Mouse (Mus musculus) lung, embryonic 15.5 days (tissue): Measurements from ENCODE around the gene Casp9. TPM values are rescaled to one million over a fixed set of nuclear protein-coding genes. Genes with fewer than 3 reads are reported as not detected.
A peak's percentile ranks its signal among the peaks of the same experiment; 100 is the strongest.
"Not testable (repeated sequence)": the region's sequence is repeated elsewhere in the genome, so short reads cannot be mapped to it uniquely, and the experiment has no call there.

Experiments
- ATAC-seq: fragments of 200-750 bp; cut with Nextera tagmentation; 2 replicates; pipeline ENCODE4 v1.8.0; 2017; ENCODE audit warnings: moderate number of reproducible peaks, borderline replicate concordance; ENCODE audit not compliant: low FRiP score, low TSS enrichment; ENCODE audit errors: extremely low read depth
- H3K27ac ChIP-seq: fragments of 300-500 bp; sonication (generic); 2 replicates; pipeline ENCODE4 v1.5.1; 2015; ENCODE audit warnings: moderate library complexity, mild to moderate bottlenecking, inconsistent platforms
- H3K27me3 ChIP-seq: fragments of 300-500 bp; sonication (generic); 2 replicates; pipeline ENCODE4 v1.6.1; 2015; ENCODE audit warnings: inconsistent platforms
- H3K36me3 ChIP-seq: fragments of 300-500 bp; sonication (generic); 2 replicates; pipeline ENCODE4 v1.6.1; 2015; ENCODE audit warnings: inconsistent platforms
- H3K4me1 ChIP-seq: fragments of 300-500 bp; sonication (generic); 2 replicates; pipeline ENCODE4 v1.6.1; 2015; ENCODE audit warnings: inconsistent platforms
- H3K4me2 ChIP-seq: fragments of 300-500 bp; sonication (generic); 2 replicates; pipeline ENCODE4 v1.6.1; 2015; ENCODE audit warnings: inconsistent platforms, mild to moderate bottlenecking, moderate library complexity
- H3K4me3 ChIP-seq: fragments of 300-500 bp; sonication (generic); 2 replicates; pipeline ENCODE4 v1.5.1; 2015; ENCODE audit warnings: mild to moderate bottlenecking, inconsistent platforms
- H3K9ac ChIP-seq: fragments of 300-500 bp; sonication (generic); 2 replicates; pipeline ENCODE4 v1.6.1; 2015; ENCODE audit warnings: inconsistent platforms
- H3K9me3 ChIP-seq: fragments of 300-500 bp; sonication (generic); 2 replicates; pipeline ENCODE4 v1.6.1; 2016; ENCODE audit warnings: inconsistent platforms
- WGBS: fragments of 180-500 bp; shearing (Covaris S2); methylation state at CpG from one replicate; pipeline ENCODE4 v1.1.7; 2015; 5-methylcytosine and 5-hydroxymethylcytosine counted together
- polyA plus RNA-seq: library from polyadenylated mRNA; unstranded; fragments of >200 nt; fragmentation: Nextera tagmentation; extraction: Ambion mirVana; gene quantifications from 2 replicates; pipeline ENCODE4 v1.2.1, GENCODE M21; 2015

Casp9 gene
- polyA plus RNA-seq, 1 experiment from 2014 or later = 24.0 TPM

- Histone ChIP-seq H3K36me3 (peaks cover 35% of the 10 kb centered on the region), H3K4me3 (no peak overlapping the region), H3K9ac (no peak overlapping the region), H3K27ac (no peak overlapping the region), H3K4me1 (peaks cover 11% of the 10 kb centered on the region), H3K9me3 (no peaks in the 10 kb centered on the region), H3K27me3 (no peaks in the 10 kb centered on the region), H3K4me2 (no peak overlapping the region)
- WGBS = 92% methylated on average over 13 of the region's 13 CpGs
- ATAC-seq = no peak
Observed at GRCm38 (mm10) chr4:141762102-141762598, 31.3 kb upstream of the Casp9 start.

- no peak overlapping the region for H3K27ac ChIP-seq
- no peak for ATAC-seq
- H3K9ac ChIP-seq = no peak overlapping the region
- H3K9me3 ChIP-seq = no peaks in the 10 kb centered on the region
- H3K36me3 ChIP-seq = peaks cover 37% of the 10 kb centered on the region
- H3K27me3 ChIP-seq = no peaks in the 10 kb centered on the region
- no peak overlapping the region for H3K4me3 ChIP-seq
- WGBS = 76% methylated on average over 12 of the region's 12 CpGs
- no peak overlapping the region for H3K4me2 ChIP-seq
- peaks cover 25% of the 10 kb centered on the region for H3K4me1 ChIP-seq
Observed at GRCm38 (mm10) chr4:141763476-141763875, 29.9 kb upstream of the Casp9 start.

- H3K9me3 ChIP-seq = no peaks in the 10 kb centered on the region
- no peak overlapping the region for H3K9ac ChIP-seq
- 93% methylated on average over 3 of the region's 3 CpGs for WGBS
- no peak for ATAC-seq
- H3K4me3 ChIP-seq = no peak overlapping the region
- no peak overlapping the region for H3K4me2 ChIP-seq
- no peaks in the 10 kb centered on the region for H3K27me3 ChIP-seq
- H3K4me1 ChIP-seq = peaks cover 32% of the 10 kb centered on the region
- no peak overlapping the region for H3K27ac ChIP-seq
- peaks cover 47% of the 10 kb centered on the region for H3K36me3 ChIP-seq
Observed at GRCm38 (mm10) chr4:141765008-141765407, 28.4 kb upstream of the Casp9 start.

GRCm38 (mm10) chr4:141766316-141766667, 27.1 kb upstream of the Casp9 start:
- Histone ChIP-seq H3K9me3 (no peaks in the 10 kb centered on the region), H3K27me3 (no peaks in the 10 kb centered on the region), H3K4me3 (no peak overlapping the region), H3K4me2 (peak overlapping the region; percentile 21), H3K4me1 (peaks cover 34% of the 10 kb centered on the region), H3K36me3 (peaks cover 52% of the 10 kb centered on the region), H3K9ac (no peak overlapping the region), H3K27ac (peak overlapping the region; percentile 91)
- 64% methylated on average over 8 of the region's 8 CpGs for WGBS
- ATAC-seq = no peak

- Histone ChIP-seq H3K9me3 (no peaks in the 10 kb centered on the region), H3K36me3 (peaks cover 48% of the 10 kb centered on the region), H3K4me3 (no peak overlapping the region), H3K9ac (no peak overlapping the region), H3K27ac (peak overlapping the region; percentile 91), H3K4me2 (peak overlapping the region; percentile 21), H3K4me1 (peaks cover 34% of the 10 kb centered on the region), H3K27me3 (no peaks in the 10 kb centered on the region)
- 35% methylated on average over 19 of the region's 19 CpGs for WGBS
- peak; percentile 86 for ATAC-seq
Observed at GRCm38 (mm10) chr4:141766668-141767352, 26.6 kb upstream of the Casp9 start.

GRCm38 (mm10) chr4:141767353-141768036, 25.9 kb upstream of the Casp9 start:
- Histone ChIP-seq H3K4me3 (no peak overlapping the region), H3K36me3 (peaks cover 42% of the 10 kb centered on the region), H3K9ac (no peak overlapping the region), H3K4me1 (peaks cover 34% of the 10 kb centered on the region), H3K27ac (peak overlapping the region; percentile 91), H3K4me2 (peak overlapping the region; percentile 21), H3K27me3 (no peaks in the 10 kb centered on the region), H3K9me3 (no peaks in the 10 kb centered on the region)
- 52% methylated on average over 19 of the region's 19 CpGs for WGBS
- peak; percentile 79 for ATAC-seq

GRCm38 (mm10) chr4:141769501-141770160, 23.8 kb upstream of the Casp9 start:
- Histone ChIP-seq H3K4me1 (peaks cover 34% of the 10 kb centered on the region), H3K36me3 (peaks cover 37% of the 10 kb centered on the region), H3K4me3 (no peak overlapping the region), H3K27ac (no peak overlapping the region), H3K27me3 (no peaks in the 10 kb centered on the region), H3K9me3 (no peaks in the 10 kb centered on the region), H3K9ac (no peak overlapping the region), H3K4me2 (no peak overlapping the region)
- 38% methylated on average over 8 of the region's 8 CpGs for WGBS
- ATAC-seq = no peak

GRCm38 (mm10) chr4:141771823-141772222, 21.6 kb upstream of the Casp9 start:
- Histone ChIP-seq H3K36me3 (peaks cover 47% of the 10 kb centered on the region), H3K9ac (no peak overlapping the region), H3K9me3 (no peaks in the 10 kb centered on the region), H3K4me3 (no peak overlapping the region), H3K27ac (no peak overlapping the region), H3K4me2 (no peak overlapping the region), H3K4me1 (peaks cover 26% of the 10 kb centered on the region), H3K27me3 (no peaks in the 10 kb centered on the region)
- WGBS = 85% methylated on average over 8 of the region's 8 CpGs
- ATAC-seq = no peak

- H3K27ac ChIP-seq, H3K4me3 ChIP-seq, H3K27me3 ChIP-seq, H3K9ac ChIP-seq, H3K4me2 ChIP-seq, H3K9me3 ChIP-seq, ATAC-seq: not testable (repeated sequence)
- Histone ChIP-seq H3K36me3 (peaks cover 47% of the 10 kb centered on the region), H3K4me1 (peaks cover 14% of the 10 kb centered on the region; the same call in 1 of the 2 replicates)
- 86% methylated on average over 4 of the region's 4 CpGs for WGBS
Observed at GRCm38 (mm10) chr4:141773019-141773418, 20.4 kb upstream of the Casp9 start.

GRCm38 (mm10) chr4:141779828-141780227, 13.6 kb upstream of the Casp9 start:
- peaks cover 62% of the 10 kb centered on the region for H3K36me3 ChIP-seq
- ATAC-seq = no peak
- WGBS = 76% methylated on average over 8 of the region's 8 CpGs

GRCm38 (mm10) chr4:141781201-141781985, 12.0 kb upstream of the Casp9 start:
- WGBS = 96% methylated on average over 8 of the region's 8 CpGs
- ATAC-seq = no peak

More at GRCm38 (mm10) chr4:141779828-141780227, 13.6 kb upstream of the Casp9 start:
- no peak overlapping the region for H3K4me2 ChIP-seq
- H3K9ac ChIP-seq = no peak overlapping the region
- no peaks in the 10 kb centered on the region for H3K27me3 ChIP-seq
- no peaks in the 10 kb centered on the region for H3K9me3 ChIP-seq
- no peak overlapping the region for H3K27ac ChIP-seq
- no peak overlapping the region for H3K4me3 ChIP-seq
- H3K4me1 ChIP-seq = no peaks in the 10 kb centered on the region

More at GRCm38 (mm10) chr4:141781201-141781985, 12.0 kb upstream of the Casp9 start:
- Histone ChIP-seq H3K4me3 (no peak overlapping the region), H3K9ac (no peak overlapping the region), H3K27me3 (no peaks in the 10 kb centered on the region), H3K4me1 (peaks cover 9% of the 10 kb centered on the region; the same call in 1 of the 2 replicates), H3K9me3 (no peaks in the 10 kb centered on the region), H3K27ac (no peak overlapping the region), H3K4me2 (no peak overlapping the region), H3K36me3 (peaks cover 48% of the 10 kb centered on the region)
